Mouse (Mus musculus): Measurements from ENCODE around the gene Gpr137. TPM values are rescaled to one million over a fixed set of nuclear protein-coding genes. Genes with fewer than 3 reads are reported as not detected.

Gpr137 gene
- polyA plus RNA-seq, 2 experiments: 4.4 to 5.5 TPM

DNA sequence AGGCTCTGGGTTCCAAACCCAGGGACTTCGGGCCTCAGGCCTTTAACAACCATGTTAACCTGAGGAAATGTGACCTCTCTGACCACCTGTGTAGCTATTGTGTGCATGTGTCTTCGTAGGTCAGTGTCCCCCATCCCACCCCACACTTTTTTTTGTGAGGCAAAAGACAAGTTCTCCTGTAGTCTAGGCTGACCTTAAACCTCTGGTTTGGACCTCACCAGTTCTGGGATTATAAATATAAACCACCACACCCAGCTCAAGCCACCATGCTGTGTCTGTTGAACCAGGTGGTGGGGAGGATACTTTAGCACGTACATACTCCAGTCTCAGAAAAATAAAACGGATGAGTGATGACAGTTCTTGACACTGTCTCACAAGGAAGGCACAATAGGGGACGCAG lies 7.7 kb upstream of the Gpr137 start:
- Histone ChIP-seq H3K27me3 (ENCODE audit: control insufficient read depth, insufficient read depth, low read length) (no peaks in the 10 kb centered on the region), H3K36me3 (replicated peaks; ENCODE audit: control insufficient read depth, insufficient read depth, low read depth) (no peaks in the 10 kb centered on the region), H3K4me1 (replicated peaks; ENCODE audit: control insufficient read depth in 2 of 2, insufficient read depth in 2 of 2, low read length in 1 of 2) (peaks cover 13 to 19% of the 10 kb centered on the region in 2 experiments), H3K4me3 (ENCODE audit: insufficient read depth in 1 of 2, low read depth in 2 of 2, low read length in 2 of 2) (peak overlapping the region in 1 of 2 experiments; percentile 70; a peak in 2 of 4 replicates), H3K27ac (no peak overlapping the region), H3K9ac (replicated peaks) (no peak overlapping the region), H3K4me2 (ENCODE audit: low read depth) (peak overlapping the region; percentile 96), H3K9me3 (ENCODE audit: control insufficient read depth, low read length) (no peaks in the 10 kb centered on the region)
- TF ChIP-seq EP300 (IDR thresholded peaks at IDR 0.05; ENCODE audit: low read depth): no peak
- no peak for TF ChIP-seq CTCF (IDR thresholded peaks at IDR 0.05; ENCODE audit: low read depth)
- DNase-seq (ENCODE audit: low read depth in 3 of 3, low spot score in 3 of 3): no peak
- WGBS (ENCODE audit: insufficient replicate concordance): 63% methylated on average over 5 of the region's 5 CpGs
- ATAC-seq (ENCODE audit: insufficient read depth): no peak

DNA sequence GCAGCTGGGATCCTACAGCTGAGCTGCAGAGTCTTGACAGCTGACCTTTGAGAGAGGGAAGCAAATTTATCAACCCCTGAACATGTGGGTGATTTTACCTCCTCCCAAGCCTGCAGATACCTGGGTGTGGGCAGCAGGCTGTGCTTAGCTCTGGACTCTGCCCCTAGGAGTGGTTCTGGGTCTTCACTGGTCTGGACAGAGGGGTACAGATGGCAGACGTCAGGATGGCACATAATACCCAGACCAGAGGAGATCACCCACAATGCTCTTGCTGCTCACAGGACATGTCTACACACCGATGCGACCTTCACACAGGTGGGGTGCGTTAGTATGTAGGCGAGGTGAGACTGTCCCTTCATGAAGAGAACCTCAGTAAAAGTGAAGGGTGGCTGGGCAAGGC lies 7.3 kb upstream of the Gpr137 start:
- Histone ChIP-seq H3K36me3 (replicated peaks; ENCODE audit: control insufficient read depth, insufficient read depth, low read depth) (no peaks in the 10 kb centered on the region), H3K27me3 (ENCODE audit: control insufficient read depth, insufficient read depth, low read length) (no peaks in the 10 kb centered on the region), H3K27ac (no peak overlapping the region), H3K4me1 (replicated peaks; ENCODE audit: control insufficient read depth in 2 of 2, insufficient read depth in 2 of 2, low read length in 1 of 2) (peaks cover 13 to 19% of the 10 kb centered on the region in 2 experiments), H3K9me3 (ENCODE audit: control insufficient read depth, low read length) (no peaks in the 10 kb centered on the region), H3K4me2 (ENCODE audit: low read depth) (no peak overlapping the region), H3K4me3 (ENCODE audit: insufficient read depth in 1 of 2, low read depth in 2 of 2, low read length in 2 of 2) (no peak overlapping the region), H3K9ac (replicated peaks) (no peak overlapping the region)
- 75% methylated on average over 5 of the region's 5 CpGs for WGBS (ENCODE audit: insufficient replicate concordance)
- TF ChIP-seq CTCF (IDR thresholded peaks at IDR 0.05; ENCODE audit: low read depth) (no peak), EP300 (IDR thresholded peaks at IDR 0.05; ENCODE audit: low read depth) (no peak)
- ATAC-seq (ENCODE audit: insufficient read depth) (no peak), DNase-seq (ENCODE audit: low read depth in 3 of 3, low spot score in 3 of 3) (no peak)

DNA sequence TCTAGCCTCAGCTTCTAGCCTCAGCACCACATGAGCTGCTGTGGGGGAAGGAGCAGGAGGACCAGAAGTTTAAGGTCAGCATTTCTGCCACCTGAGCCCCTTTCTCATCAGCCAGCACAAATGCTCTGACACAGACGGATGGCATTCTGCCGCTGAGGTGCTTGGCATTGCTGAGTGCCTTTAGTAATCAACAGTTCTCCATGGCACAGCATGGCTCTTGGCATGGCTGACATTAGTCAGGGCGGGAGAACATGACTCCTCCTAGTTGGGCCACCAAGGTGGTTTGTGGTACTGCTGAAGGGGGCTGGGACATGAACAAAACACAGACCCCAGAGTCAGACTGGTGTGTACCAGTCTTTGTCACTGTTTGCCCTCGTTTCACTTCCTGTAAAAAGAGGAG lies 5.9 kb upstream of the Gpr137 start:
- Histone ChIP-seq H3K36me3 (replicated peaks; ENCODE audit: control insufficient read depth, insufficient read depth, low read depth) (no peaks in the 10 kb centered on the region), H3K4me3 (ENCODE audit: insufficient read depth in 1 of 2, low read depth in 2 of 2, low read length in 2 of 2) (no peak overlapping the region), H3K27ac (no peak overlapping the region), H3K4me2 (ENCODE audit: low read depth) (no peak overlapping the region), H3K9ac (replicated peaks) (no peak overlapping the region), H3K27me3 (ENCODE audit: control insufficient read depth, insufficient read depth, low read length) (no peaks in the 10 kb centered on the region), H3K9me3 (ENCODE audit: control insufficient read depth, low read length) (no peaks in the 10 kb centered on the region), H3K4me1 (replicated peaks; ENCODE audit: control insufficient read depth in 2 of 2, insufficient read depth in 2 of 2, low read length in 1 of 2) (peaks cover 13 to 19% of the 10 kb centered on the region in 2 experiments)
- no peak for DNase-seq (ENCODE audit: low read depth in 3 of 3, low spot score in 3 of 3)
- ATAC-seq (ENCODE audit: insufficient read depth): no peak
- TF ChIP-seq EP300 (IDR thresholded peaks at IDR 0.05; ENCODE audit: low read depth) (no peak), CTCF (IDR thresholded peaks at IDR 0.05; ENCODE audit: low read depth) (no peak)
- 71% methylated on average over 4 of the region's 4 CpGs for WGBS (ENCODE audit: insufficient replicate concordance)

DNA sequence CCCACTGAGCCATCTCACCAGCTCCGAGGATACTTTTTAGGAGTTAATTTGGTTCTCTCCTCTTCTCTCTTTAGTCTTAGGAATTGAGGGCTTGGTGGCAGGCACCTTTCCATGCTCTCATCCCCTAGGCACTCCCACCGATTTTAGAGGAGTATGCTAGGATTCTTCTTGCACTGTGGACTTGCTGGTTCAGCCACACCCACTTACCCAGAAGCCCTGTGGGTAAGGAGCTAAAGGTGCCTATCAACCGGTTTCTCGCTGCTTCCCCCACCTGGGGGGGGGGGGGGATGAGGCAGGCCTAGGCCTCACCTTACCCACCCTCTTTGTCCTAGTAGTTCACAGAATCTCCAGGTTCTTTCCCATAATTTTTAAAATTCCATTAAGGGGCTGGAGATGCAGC lies 5.5 kb upstream of the Gpr137 start:
- 50% methylated on average over 4 of the region's 4 CpGs for WGBS (ENCODE audit: insufficient replicate concordance)
- no peaks in the 10 kb centered on the region for H3K36me3 ChIP-seq (replicated peaks; ENCODE audit: control insufficient read depth, insufficient read depth, low read depth)
- DNase-seq (ENCODE audit: low read depth in 3 of 3, low spot score in 3 of 3) (no peak), ATAC-seq (ENCODE audit: insufficient read depth) (no peak)
- no peak overlapping the region for H3K27ac ChIP-seq
- H3K27me3 ChIP-seq (ENCODE audit: control insufficient read depth, insufficient read depth, low read length): no peaks in the 10 kb centered on the region
- H3K9ac ChIP-seq (replicated peaks): no peak overlapping the region
- TF ChIP-seq CTCF (IDR thresholded peaks at IDR 0.05; ENCODE audit: low read depth) (no peak), EP300 (IDR thresholded peaks at IDR 0.05; ENCODE audit: low read depth) (no peak)
- H3K4me2 ChIP-seq (ENCODE audit: low read depth): no peak overlapping the region
- no peaks in the 10 kb centered on the region for H3K9me3 ChIP-seq (ENCODE audit: control insufficient read depth, low read length)
- no peak overlapping the region for H3K4me3 ChIP-seq (ENCODE audit: insufficient read depth in 1 of 2, low read depth in 2 of 2, low read length in 2 of 2)
- peaks cover 11 to 20% of the 10 kb centered on the region in 2 experiments for H3K4me1 ChIP-seq (replicated peaks; ENCODE audit: control insufficient read depth in 2 of 2, insufficient read depth in 2 of 2, low read length in 1 of 2)

DNA sequence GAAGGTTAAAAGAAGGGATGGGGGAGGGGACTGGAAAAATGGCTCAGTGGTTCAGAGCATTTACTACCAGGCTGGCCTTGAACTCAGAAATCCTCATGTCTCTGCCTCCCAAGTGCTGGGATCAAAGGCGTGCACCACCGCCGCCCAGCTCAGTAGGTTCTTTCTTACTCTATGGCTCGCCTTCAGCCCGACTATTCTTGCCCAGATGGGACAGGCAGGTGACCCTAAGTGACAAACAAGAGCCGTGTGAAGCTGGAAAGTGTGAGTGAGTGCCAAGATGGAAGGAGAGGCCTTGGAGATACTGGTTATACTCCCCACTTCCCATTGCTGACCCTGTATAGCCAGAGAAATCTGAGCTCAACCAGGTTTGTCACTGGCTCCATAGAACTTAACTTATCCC lies 1.4 kb upstream of the Gpr137 start:
- H3K27ac ChIP-seq: no peak overlapping the region
- 84% methylated on average over 6 of the region's 6 CpGs for WGBS (ENCODE audit: insufficient replicate concordance)
- peaks cover 3 to 8% of the 10 kb centered on the region in 2 experiments for H3K4me1 ChIP-seq (replicated peaks; ENCODE audit: control insufficient read depth in 2 of 2, insufficient read depth in 2 of 2, low read length in 1 of 2)
- no peak overlapping the region for H3K4me3 ChIP-seq (ENCODE audit: insufficient read depth in 1 of 2, low read depth in 2 of 2, low read length in 2 of 2)
- H3K4me2 ChIP-seq (ENCODE audit: low read depth): no peak overlapping the region
- no peaks in the 10 kb centered on the region for H3K9me3 ChIP-seq (ENCODE audit: control insufficient read depth, low read length)
- H3K27me3 ChIP-seq (ENCODE audit: control insufficient read depth, insufficient read depth, low read length): no peaks in the 10 kb centered on the region
- no peak for ATAC-seq (ENCODE audit: insufficient read depth)
- no peak overlapping the region for H3K9ac ChIP-seq (replicated peaks)
- TF ChIP-seq CTCF (IDR thresholded peaks at IDR 0.05; ENCODE audit: low read depth) (no peak), EP300 (IDR thresholded peaks at IDR 0.05; ENCODE audit: low read depth) (no peak)
- no peaks in the 10 kb centered on the region for H3K36me3 ChIP-seq (replicated peaks; ENCODE audit: control insufficient read depth, insufficient read depth, low read depth)
- DNase-seq (ENCODE audit: low read depth in 3 of 3, low spot score in 3 of 3): no peak

All from liver, embryonic 14.5 days (tissue).